Mouse (Mus musculus) activated CD4-positive, CD25-positive, alpha-beta regulatory T cell, adult 4 months (primary cell): ENCODE results near the gene Grhl3. TPM values are rescaled to one million over a fixed set of nuclear protein-coding genes. Genes with fewer than 3 reads are reported as not detected.

ENCODE experiments used
- ATAC-seq: one replicate; pipeline ENCODE4 v1.8.0; 2017
- polyA plus RNA-seq, 2 experiments: library from polyadenylated mRNA; unstranded; fragments of 100-300 nt; shearing (Covaris generic); gene quantifications; one replicate each; pipeline ENCODE4 v1.2.1; 2017

Gene Grhl3
- polyA plus RNA-seq, 2 experiments from 2014 or later, result not detected

- no peak for ATAC-seq
Measured at GRCm38 (mm10) chr4:135526039-135526710, 47.3 kb downstream of the Grhl3 start.

DNA sequence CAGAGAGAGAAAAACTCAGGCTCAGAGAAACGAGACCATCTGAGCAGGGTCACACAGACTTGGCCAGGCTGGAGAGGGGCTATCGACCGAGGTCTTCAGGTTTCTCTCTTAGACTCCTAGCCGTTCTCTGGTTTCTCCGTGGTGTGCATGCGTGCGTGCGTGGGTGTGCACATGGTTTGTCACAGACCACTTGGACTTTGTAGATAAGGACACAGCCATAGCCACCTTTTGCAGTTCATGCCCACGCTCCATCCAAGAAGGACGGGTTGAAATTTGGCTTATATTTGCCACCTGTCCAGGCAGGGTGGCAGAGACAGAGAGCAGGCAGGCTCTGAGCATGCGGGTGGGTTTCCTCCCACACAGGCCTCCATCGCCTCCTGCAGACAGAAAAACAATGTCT is 48.4 kb downstream of the Grhl3 start:
- no peak for ATAC-seq

DNA sequence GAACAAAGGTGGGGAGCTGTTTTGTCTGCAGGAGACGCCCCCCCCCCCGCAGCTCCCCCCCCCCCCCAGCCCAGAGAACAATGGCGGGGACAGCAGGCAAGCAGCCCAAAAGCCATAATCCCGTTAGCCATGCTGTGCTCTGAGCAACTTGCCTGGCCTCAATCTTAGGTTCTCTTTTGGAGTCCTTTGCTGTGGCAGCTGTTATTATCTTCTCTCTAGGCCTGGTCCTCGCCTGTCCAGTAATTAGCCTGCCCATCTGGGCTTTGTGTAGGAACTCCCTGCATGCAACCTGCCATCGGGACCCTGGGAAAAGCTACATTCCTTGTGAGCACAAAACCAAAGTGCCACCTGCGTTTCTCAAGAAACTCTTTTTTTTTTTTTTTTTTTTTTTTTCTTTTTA is 49.5 kb downstream of the Grhl3 start:
- no peak for ATAC-seq

- no peak for ATAC-seq
Measured at GRCm38 (mm10) chr4:135520421-135520820, 53.0 kb downstream of the Grhl3 start.

DNA sequence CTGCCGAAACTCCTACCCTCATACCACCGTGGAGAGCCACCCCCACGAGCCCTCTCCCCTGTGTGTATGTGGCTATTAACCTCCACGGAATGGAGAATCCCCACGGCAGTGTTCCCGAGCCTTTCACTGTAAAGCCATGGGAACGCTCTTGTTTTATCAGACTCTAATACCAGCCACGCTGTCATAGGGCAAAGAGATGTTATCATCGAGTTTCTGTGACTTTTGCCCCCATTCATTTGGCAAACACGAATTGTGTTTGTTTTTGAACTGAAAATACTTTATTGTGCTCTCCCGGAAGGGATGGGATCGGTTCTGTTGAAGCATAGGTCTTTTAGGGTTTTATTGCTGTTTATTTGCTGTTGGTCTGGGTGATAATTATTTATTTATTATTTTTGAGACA is 55.3 kb downstream of the Grhl3 start:
- no peak for ATAC-seq

DNA sequence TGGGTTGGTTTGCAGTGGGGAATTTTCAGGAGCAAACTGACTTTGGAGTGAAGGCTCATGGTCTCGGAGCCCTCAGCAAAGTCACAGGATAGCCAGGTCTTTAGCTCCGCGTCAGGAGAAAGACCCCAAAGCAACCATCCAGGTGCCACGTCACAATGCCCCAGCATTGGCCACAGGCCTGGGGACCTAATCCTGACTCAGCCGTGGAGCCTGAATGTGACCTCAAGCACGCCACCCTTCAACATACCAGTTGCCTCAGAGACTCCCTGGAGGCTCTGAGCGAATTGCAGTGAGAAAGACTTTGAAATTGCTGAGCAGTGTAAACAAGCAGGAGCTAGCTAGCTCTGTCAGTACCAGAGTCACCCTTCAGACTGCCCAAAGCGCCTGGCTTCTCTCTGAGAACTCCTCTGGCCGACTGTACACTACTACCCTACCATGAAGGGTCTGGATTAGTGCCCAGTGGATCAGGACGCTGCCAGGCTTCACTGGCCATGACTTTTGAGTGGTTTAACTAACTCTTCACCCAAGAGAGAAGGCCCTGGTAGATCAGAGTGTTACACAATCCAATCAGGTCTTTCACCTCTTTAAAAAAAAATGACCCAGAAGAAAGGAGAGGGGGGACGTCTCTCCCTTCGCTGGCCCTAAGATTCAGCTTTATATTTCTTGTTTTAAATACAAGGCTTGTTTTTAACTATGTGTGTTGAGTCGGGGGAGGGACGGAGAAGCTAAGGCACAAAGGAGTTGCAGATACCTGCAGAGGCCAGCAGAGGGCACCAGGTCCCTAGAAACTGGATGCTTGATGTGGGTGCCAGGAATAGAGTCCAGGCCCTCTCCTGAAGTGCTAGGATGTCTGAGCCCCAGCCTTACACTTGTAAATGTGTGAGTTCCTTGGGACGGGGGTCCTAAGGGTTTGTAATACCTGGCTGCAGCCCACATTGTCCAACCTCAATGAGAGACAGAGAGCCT is 56.8 kb downstream of the Grhl3 start:
- ATAC-seq, result no peak

DNA sequence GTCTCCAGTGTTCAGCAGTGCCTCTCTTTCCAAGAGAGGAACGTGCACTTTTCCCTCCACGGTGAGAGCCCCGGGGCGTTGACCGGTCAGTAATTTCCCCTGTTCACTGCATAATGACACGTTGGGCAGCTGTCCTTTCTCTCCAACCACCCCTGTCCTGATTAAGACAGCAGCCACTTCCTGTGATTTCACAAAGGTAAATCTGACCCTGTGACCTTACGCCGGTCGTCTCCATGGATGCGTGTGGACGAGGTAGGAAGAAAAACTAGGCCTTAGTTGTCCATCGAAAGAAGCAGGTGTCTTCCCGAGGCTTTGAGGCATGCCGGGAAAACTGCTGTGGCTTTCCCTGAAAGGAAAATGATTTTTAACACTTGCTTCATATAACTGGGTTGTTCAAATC is 58.5 kb downstream of the Grhl3 start:
- no peak for ATAC-seq

GRCm38 (mm10) chr4:135513865-135514264 is 59.6 kb downstream of the Grhl3 start:
- no peak for ATAC-seq

DNA sequence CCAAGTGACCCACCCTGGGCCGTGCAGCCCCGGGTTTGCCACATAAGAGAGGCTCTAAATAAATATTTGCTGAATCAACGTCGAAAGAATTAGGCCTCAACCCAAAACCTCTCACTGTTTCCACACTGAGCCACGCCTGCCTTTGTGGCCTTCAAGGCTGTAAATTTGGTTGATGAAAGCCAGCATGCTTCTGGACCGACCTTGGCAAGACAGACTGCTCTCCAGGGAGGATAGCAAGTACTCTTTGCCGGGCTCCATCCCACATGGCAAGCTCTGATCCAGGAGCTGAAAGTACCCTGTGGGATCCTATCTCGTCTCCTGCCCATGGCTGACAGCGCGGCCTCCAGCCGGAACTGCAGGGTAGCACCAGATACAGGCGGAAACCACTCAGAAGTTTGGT is 63.9 kb downstream of the Grhl3 start:
- ATAC-seq, result no peak

DNA sequence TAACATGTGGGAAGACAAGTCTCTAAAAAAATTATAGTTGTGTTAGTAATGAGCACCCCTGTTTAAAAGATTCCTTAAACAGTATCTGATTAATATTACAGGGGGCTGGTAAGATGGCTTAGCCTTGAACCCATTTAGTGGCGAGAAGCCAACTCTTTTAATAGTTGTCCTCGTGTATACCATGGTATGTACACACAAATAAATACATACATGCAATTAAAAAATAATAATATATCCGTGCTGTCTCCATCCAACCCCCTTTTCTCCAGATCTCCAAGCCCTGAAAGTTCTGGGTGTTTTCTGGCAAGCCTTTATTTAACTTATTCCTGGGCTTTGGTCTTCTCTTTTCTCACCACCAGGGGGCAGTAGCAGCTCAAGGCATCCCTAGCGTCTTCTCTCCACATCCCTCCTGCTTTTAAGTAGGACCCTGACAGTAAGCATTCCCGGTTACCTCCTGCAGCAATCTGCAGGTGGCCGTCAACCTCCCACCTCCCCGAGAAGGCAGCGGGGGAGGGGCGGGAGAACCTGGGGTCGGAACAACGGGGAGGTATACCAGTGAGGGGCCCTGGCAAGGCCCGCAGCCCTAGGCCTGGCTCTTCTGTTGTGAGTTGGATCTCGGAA is 64.9 kb downstream of the Grhl3 start:
- no peak for ATAC-seq

GRCm38 (mm10) chr4:135507547-135508350 is 65.7 kb downstream of the Grhl3 start:
- ATAC-seq, result no peak

- no peak for ATAC-seq
Measured at GRCm38 (mm10) chr4:135505794-135506193, 67.6 kb downstream of the Grhl3 start.

- ATAC-seq, result no peak
Measured at GRCm38 (mm10) chr4:135501587-135501986, 71.8 kb downstream of the Grhl3 start.

DNA sequence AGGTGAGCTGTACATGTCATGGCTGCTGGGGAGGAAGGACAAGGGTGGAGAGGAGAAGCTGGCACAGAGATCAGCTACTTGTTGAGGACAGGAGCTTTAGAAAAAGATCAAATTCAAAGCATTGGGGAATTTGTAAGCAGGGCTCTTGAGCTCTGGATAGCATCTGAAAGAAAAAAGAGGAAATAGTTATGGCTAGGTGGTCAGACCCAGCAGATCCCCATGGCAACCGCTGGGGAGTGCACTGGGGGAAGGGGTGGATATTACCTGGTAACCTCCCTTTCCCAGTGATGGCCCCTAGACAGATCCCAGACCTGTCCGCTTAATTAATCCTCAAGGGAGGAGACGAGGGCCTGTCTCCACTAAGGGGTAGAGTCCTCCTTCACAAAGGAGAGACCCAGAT is 73.6 kb downstream of the Grhl3 start:
- no peak for ATAC-seq

- no peak for ATAC-seq
Measured at GRCm38 (mm10) chr4:135498136-135498535, 75.3 kb downstream of the Grhl3 start.

DNA sequence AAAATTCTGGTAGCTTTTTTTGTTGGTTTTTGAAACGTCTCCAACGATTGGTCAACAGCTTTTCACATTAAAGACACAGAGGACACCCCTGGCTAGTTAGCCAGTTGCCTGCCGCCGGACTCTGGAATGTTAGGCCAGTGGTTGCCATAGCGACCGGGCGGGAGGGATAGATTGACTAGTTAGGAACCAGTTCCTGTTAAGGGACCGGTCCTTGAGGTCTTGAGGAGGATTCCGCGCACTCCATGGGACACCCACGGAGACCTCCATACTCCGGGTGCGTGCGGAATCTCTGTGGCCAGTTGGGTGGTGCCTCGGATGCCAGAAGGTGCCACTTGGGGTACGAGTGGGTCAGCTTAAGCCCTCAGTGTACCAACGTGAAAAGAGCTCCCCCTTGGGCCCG is 77.6 kb downstream of the Grhl3 start:
- no peak for ATAC-seq

GRCm38 (mm10) chr4:135495397-135495791 is 78.0 kb downstream of the Grhl3 start:
- ATAC-seq, result no peak

GRCm38 (mm10) chr4:135494521-135495396 is 78.7 kb downstream of the Grhl3 start, which contains the start of the genes Stpg1 and Nipal3:
Stpg1 (plus strand) TSS chr4:135494790.
Nipal3 (minus strand) TSS chr4:135495038.
- ATAC-seq, result peak; percentile 96

DNA sequence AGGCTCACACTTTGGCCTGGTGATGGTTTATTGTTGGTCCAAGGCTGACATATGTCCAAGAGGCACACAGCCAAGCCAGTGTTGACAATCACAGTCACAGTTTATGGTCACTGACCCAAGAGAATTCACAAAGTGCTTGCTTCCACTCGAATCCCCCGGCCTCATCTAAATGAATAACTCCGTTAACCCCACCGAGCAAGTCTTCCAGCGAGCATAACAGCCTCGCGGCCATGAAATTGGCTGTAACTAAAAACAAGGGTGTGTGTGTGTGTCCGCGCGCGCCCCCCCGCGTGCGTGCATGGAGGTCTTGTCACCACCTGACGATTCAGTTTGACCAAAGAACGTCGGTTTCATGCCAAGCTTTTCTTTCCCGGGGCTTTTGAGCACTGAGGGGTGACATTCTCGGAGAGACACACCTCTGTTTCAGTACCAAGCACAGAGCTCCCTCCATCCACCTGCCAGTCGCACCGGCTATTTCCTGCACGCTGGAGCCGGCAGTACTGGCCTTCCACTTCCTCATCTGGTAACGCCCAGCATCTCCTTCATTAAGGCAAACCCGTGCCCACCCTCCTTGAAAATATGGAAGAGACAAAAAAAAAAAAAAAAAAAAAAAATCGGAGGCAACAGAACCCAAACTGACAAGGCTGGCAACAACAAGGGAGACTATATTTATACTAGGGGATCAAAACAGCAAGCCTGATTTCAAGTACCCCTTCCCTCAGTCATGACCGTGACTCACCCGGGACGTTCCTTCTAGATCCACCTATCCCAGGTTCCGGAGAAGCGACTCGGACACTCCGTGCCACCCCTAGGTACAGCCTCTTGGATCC is 79.5 kb downstream of the Grhl3 start:
- peak; percentile 34 for ATAC-seq

DNA sequence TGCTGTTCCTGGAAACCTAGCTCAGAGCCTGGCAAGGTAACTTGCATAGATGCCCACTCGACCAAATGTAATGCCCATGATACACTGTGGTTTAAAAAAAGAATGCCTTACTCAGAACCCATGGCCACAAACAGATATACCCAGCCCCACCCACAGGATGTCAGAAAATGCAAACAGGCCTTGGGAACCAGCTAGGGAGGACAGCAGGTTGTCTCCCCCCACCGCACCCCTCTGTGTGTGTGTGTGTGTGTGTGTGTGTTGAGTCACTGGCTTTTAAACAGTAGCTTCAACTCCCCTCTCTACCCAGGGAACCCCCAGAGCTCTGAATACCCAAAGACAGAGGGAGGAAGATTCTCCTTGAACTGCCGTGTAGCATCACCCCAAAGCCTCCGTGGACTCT is 80.2 kb downstream of the Grhl3 start:
- ATAC-seq, result no peak
